Mouse (Mus musculus) liver, embryonic 15.5 days (tissue): ENCODE measurements around the gene Cpsf3. TPM values are rescaled to one million over a fixed set of nuclear protein-coding genes. Genes with fewer than 3 reads are reported as not detected.

Experiments used
- ATAC-seq: fragments of 200-750 bp; cut with Nextera tagmentation; 2 replicates; pipeline ENCODE4 v1.8.0; 2017; ENCODE audit warnings: moderate number of reproducible peaks, mild to moderate bottlenecking, moderate library complexity; ENCODE audit not compliant: insufficient read depth
- H3K27ac ChIP-seq: fragments of 300-500 bp; sonication (generic); replicated peaks from 2 replicates; pipeline ENCODE4 v1.5.1; 2015; ENCODE audit warnings: mild to moderate bottlenecking, inconsistent platforms
- H3K27me3 ChIP-seq: fragments of 300-500 bp; sonication (generic); 2 replicates; pipeline ENCODE4 v1.6.1; 2015; ENCODE audit warnings: mild to moderate bottlenecking, inconsistent platforms
- H3K36me3 ChIP-seq: fragments of 300-500 bp; sonication (generic); replicated peaks from 2 replicates; pipeline ENCODE4 v1.6.1; 2015; ENCODE audit warnings: moderate library complexity, mild to moderate bottlenecking, inconsistent platforms
- H3K4me1 ChIP-seq: fragments of 300-500 bp; sonication (generic); replicated peaks from 2 replicates; pipeline ENCODE4 v1.6.1; 2015; ENCODE audit warnings: inconsistent platforms
- H3K4me2 ChIP-seq: fragments of 300-500 bp; sonication (generic); 2 replicates; pipeline ENCODE4 v1.6.1; 2015; ENCODE audit warnings: moderate library complexity, mild to moderate bottlenecking, inconsistent platforms
- H3K4me3 ChIP-seq: fragments of 300-500 bp; sonication (generic); replicated peaks from 2 replicates; pipeline ENCODE4 v1.5.1; 2015; ENCODE audit warnings: mild to moderate bottlenecking, inconsistent platforms
- H3K9ac ChIP-seq: fragments of 300-500 bp; sonication (generic); 2 replicates; pipeline ENCODE4 v1.6.1; 2015; ENCODE audit warnings: moderate library complexity, mild to moderate bottlenecking, inconsistent platforms
- H3K9me3 ChIP-seq: fragments of 300-500 bp; sonication (generic); replicated peaks from 2 replicates; pipeline ENCODE4 v1.6.1; 2016; ENCODE audit warnings: inconsistent platforms
- WGBS: fragments of 180-500 bp; shearing (Covaris S2); methylation state at CpG from one replicate; pipeline ENCODE4 v1.1.7; 2015; ENCODE audit warnings: mixed read lengths; ENCODE audit not compliant: insufficient replicate concordance; 5-methylcytosine and 5-hydroxymethylcytosine counted together
- polyA plus RNA-seq: library from polyadenylated mRNA; unstranded; fragments of >200 nt; fragmentation: Nextera tagmentation; extraction: Ambion mirVana; gene quantifications from 2 replicates; pipeline ENCODE4 v1.2.1, GENCODE M21; 2015

Cpsf3 gene
- polyA plus RNA-seq, 1 experiment from 2014 or later, result 40.5 TPM

DNA sequence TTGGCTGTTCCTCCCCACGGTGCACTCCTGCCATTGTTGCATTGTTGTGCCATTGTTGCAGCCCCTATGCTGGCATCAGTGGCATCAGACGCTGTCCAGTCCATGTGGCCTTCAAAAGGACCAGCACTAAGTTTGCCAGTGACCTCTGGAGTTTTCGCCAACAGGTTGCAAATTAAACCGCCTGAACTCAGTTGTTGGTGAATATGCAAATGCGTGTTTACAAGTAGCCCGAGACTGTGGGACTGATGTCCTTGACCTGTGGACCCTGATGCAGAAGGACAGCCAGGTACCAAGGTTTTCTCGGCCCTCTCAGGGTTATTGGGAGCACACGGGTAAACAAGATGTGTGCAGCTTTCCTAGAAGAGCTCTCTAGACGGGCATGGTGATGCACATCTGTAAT, 36.0 kb downstream of the Cpsf3 start:
- no peak for ATAC-seq
- Histone ChIP-seq H3K4me1 (peaks cover 25% of the 10 kb centered on the region), H3K9ac (no peak overlapping the region), H3K27ac (no peak overlapping the region), H3K27me3 (no peaks in the 10 kb centered on the region), H3K4me2 (no peak overlapping the region), H3K9me3 (no peaks in the 10 kb centered on the region), H3K4me3 (no peak overlapping the region), H3K36me3 (peaks cover 41% of the 10 kb centered on the region)
- WGBS, result 62% methylated on average over 9 of the region's 9 CpGs

DNA sequence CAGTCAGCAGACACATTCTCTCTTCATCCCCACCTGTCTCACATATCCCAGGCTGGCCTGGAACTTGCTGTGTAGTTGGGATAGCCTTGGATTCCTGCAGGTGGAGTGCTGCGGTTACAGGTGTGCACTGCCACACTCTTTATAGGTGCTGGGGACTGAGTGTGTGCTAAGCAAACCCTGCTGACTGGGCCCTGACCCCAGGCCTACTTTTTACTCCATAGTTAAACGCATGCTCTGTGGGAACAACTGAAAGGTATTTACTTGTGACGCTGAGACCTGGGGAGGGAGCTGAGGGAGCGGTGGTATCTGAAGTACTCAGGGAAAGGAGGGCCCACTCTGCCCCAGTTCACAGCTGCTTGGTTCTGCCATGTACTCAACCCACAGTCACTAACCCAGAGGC, 37.1 kb downstream of the Cpsf3 start:
- Histone ChIP-seq H3K27me3 (no peaks in the 10 kb centered on the region), H3K27ac (no peak overlapping the region), H3K4me2 (no peak overlapping the region), H3K4me3 (no peak overlapping the region), H3K4me1 (peaks cover 19% of the 10 kb centered on the region), H3K9me3 (no peaks in the 10 kb centered on the region), H3K36me3 (peaks cover 52% of the 10 kb centered on the region), H3K9ac (no peak overlapping the region)
- 81% methylated on average over 4 of the region's 4 CpGs for WGBS
- no peak for ATAC-seq

DNA sequence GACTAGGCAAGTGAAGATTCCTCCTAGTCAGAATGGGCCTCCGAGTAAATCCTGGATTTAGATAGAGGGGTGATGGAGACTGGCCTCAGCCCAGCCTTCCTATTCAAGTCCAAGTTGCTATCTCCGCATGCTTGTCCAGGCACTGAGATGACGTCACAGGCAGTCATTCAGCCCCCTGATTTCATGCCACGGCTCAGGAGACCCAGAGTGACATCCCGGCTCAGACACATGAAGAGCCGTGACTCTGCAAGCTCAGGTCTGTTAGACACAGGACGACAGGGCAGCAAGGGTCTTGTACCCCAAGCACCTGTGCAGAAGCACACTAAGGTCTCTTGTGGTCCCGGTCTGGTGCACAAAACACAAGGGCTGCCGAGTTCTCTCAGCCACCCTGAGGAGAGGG, 37.7 kb downstream of the Cpsf3 start:
- no peak overlapping the region for H3K4me3 ChIP-seq
- H3K27ac ChIP-seq, result no peak overlapping the region
- 86% methylated on average over 9 of the region's 9 CpGs for WGBS
- H3K36me3 ChIP-seq, result peaks cover 58% of the 10 kb centered on the region
- ATAC-seq, result no peak
- no peak overlapping the region for H3K9ac ChIP-seq
- H3K27me3 ChIP-seq, result no peaks in the 10 kb centered on the region
- H3K4me2 ChIP-seq, result no peak overlapping the region
- H3K9me3 ChIP-seq, result no peaks in the 10 kb centered on the region
- H3K4me1 ChIP-seq, result peaks cover 14% of the 10 kb centered on the region

DNA sequence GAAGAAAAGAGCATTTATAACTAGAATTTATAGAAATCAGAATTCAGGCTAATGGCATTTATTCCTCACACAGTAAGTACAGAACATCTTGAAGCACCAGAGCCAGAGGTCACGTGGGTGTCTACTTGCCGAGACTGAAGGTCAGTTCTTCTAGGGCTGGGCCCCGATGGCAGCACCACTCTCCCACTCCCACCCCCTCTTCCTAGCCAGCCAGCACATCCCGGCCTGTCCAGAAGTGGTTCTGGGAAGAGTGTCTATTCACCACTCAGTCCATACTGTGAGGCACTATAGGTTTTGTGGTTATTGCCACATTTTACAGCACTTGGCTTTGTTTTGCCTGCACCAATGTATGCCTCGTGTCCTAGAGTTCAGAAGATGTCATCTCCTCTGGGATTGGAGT, 38.9 kb downstream of the Cpsf3 start:
- ATAC-seq, result no peak
- H3K36me3 ChIP-seq, result peaks cover 70% of the 10 kb centered on the region
- no peak overlapping the region for H3K27ac ChIP-seq
- H3K9me3 ChIP-seq, result no peaks in the 10 kb centered on the region
- H3K9ac ChIP-seq, result no peak overlapping the region
- H3K4me2 ChIP-seq, result no peak overlapping the region
- no peaks in the 10 kb centered on the region for H3K27me3 ChIP-seq
- peaks cover 11% of the 10 kb centered on the region; the same call in 1 of the 2 replicates for H3K4me1 ChIP-seq
- no peak overlapping the region for H3K4me3 ChIP-seq
- 71% methylated on average over 5 of the region's 5 CpGs for WGBS

DNA sequence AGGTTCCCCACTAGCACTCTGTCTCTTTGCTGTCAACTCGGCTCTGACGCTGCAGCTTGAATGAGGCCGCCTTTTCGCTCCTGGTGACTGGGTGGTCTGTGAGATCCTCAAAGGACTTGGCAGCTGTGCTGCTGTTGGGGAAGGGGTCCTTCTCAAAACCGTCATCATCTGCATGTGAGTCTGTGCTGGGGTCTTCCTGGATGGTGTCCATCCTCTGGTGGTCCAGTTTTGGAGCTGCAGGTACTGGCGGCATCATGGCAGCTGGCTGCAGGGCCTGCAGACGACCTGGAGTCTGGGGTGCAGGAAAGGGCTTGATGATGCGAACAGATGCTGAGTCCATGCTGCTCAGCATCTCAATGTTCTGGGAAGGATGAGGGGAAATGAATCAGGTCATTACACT, 40.1 kb downstream of the Cpsf3 start:
- peaks cover 8% of the 10 kb centered on the region; the same call in 1 of the 2 replicates for H3K4me1 ChIP-seq
- H3K27ac ChIP-seq, result no peak overlapping the region
- peaks cover 81% of the 10 kb centered on the region for H3K36me3 ChIP-seq
- H3K4me2 ChIP-seq, result no peak overlapping the region
- 82% methylated on average over 8 of the region's 8 CpGs for WGBS
- H3K9me3 ChIP-seq, result no peaks in the 10 kb centered on the region
- H3K9ac ChIP-seq, result no peak overlapping the region
- H3K27me3 ChIP-seq, result no peaks in the 10 kb centered on the region
- no peak for ATAC-seq
- no peak overlapping the region for H3K4me3 ChIP-seq

DNA sequence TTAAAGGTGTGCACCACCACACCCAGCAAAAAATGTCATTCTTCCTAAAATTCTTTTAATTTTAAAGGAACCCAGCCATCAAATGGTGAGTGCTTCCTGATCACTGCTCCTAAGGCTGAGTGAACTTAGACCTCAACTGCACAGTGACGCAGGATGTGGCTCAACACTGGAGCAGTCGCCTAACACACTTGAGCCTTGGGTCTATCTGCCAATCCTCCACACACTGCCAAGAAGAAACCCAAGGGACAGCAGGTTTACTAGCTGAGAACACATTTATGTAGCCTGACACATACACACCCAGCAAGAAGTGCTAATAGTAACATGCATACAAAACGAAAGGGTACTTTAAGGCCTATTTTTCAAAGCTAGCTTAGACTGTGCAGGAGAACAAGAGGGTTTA, 41.1 kb downstream of the Cpsf3 start:
- Histone ChIP-seq H3K36me3 (peaks cover 91% of the 10 kb centered on the region), H3K27ac (no peak overlapping the region), H3K9ac (no peak overlapping the region), H3K9me3 (no peaks in the 10 kb centered on the region), H3K4me2 (no peak overlapping the region), H3K27me3 (no peaks in the 10 kb centered on the region), H3K4me3 (no peak overlapping the region), H3K4me1 (no peaks in the 10 kb centered on the region)
- ATAC-seq, result no peak
- WGBS, result 83% methylated on average over 3 of the region's 3 CpGs

DNA sequence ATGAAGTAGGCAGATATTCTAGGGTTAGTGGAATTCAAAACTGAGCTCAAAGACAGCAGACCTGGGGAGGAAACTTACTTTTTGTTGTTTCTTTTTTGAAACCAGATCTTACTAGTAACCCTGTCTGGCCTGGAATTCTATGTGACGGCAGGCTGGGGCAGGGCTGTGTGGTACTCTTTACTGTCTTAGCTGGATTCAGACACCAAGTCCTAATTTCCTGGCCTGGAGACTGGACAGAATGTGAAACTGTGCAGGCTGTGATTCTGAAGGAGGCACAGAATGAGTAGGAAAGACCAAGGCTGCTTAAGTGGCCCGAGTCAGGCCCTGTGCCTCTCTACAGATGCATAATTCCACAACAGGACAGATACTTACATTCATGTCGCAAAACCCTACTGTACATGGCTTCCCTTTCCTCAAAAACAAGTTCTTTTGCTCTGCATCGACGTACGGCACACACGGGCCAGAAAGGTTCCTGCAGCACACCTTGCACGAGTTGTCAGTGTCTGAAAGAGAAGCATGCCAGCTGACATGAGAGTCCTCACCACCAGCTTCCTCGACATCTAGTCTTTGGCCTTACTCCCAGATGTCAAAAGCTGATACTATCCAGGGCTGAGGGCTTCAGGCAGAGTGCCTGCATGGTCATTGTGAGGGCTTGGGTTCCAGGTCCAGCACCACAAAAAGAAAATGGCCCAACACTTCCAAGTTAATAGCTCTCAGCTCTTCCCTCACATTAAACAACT, 44.6 kb downstream of the Cpsf3 start:
- Histone ChIP-seq H3K9ac (no peak overlapping the region), H3K4me1 (no peaks in the 10 kb centered on the region), H3K4me2 (no peak overlapping the region), H3K9me3 (no peaks in the 10 kb centered on the region), H3K36me3 (peaks cover 90% of the 10 kb centered on the region), H3K27me3 (no peaks in the 10 kb centered on the region), H3K27ac (no peak overlapping the region), H3K4me3 (no peak overlapping the region)
- ATAC-seq, result no peak
- 82% methylated on average over 9 of the region's 9 CpGs for WGBS

DNA sequence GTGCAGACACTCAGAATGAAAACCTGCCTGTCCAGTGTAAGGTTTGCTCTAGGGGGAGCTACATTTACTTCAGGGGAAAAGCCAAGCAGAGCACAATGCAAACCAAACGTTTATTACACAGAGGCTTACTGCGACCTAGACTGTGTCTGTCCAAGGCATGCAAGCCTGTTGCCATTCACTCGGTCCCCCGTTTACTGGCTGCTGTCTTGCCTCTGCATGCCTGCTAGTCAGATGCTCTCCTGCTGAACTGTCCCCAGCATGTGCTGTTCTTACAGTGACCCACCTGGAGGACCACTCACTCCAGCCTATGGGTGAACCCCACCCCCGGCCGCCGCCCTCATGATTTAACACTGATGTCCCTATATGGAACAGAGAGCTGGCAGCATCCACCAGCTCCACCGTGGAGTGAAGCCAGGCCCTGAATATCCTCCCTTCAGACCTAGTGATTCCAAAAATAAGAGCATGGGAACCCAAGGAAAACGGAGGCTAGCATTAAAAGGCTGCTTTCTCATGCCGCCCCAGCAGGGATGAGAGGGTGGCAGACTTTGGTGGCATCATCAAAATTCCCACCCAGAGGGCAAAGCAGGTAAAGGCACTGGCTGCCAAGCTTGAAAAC, 45.9 kb downstream of the Cpsf3 start:
- no peak overlapping the region for H3K27ac ChIP-seq
- 82% methylated on average over 10 of the region's 10 CpGs for WGBS
- peaks cover 89% of the 10 kb centered on the region for H3K36me3 ChIP-seq

DNA sequence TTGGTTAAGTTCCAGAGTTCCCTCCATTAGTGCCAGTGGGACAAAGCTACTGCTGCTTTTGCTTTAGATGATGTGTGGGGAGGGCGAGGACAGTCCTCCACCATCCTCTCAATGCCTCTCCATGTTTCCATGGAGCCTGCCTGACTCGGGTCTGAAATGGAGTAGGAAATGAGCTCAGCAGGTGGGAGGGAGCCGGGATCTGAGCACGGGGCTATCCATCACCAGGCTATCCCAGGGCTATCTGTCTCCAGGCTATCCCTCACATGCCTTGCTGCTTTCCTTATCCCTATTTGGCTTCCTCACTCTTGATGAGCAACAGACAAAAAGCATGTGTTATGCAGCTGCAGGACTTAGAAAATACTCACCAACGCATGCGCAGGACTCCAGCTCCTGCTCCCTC, 46.5 kb downstream of the Cpsf3 start:
- ATAC-seq, result no peak
- H3K4me2 ChIP-seq, result no peak overlapping the region

More for the DNA sequence above, 45.9 kb downstream of the Cpsf3 start:
- Histone ChIP-seq H3K9ac (no peak overlapping the region), H3K4me2 (no peak overlapping the region), H3K9me3 (no peaks in the 10 kb centered on the region), H3K4me1 (no peaks in the 10 kb centered on the region), H3K27me3 (no peaks in the 10 kb centered on the region), H3K4me3 (no peak overlapping the region)
- no peak for ATAC-seq

DNA sequence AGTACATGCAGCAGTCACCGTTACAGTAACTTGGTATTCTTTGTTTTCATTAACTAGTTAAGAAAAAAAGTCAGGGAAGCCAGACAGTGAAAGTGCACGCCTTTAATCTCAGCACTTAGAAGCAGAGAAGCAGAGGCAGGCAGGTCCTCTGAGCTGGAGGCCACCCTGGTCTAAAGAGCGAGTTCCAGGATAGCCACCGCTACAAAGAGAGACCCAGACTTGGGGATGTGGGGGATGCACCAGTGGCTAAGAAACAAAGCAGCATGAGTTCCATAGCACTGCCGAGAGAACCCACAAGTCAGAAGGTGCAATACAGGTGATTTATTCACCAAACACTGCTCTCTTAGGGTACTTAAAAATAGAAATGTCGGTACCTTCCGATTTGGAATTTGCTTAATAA, 47.8 kb downstream of the Cpsf3 start:
- no peak overlapping the region for H3K4me3 ChIP-seq
- no peaks in the 10 kb centered on the region for H3K9me3 ChIP-seq
- H3K4me2 ChIP-seq, result no peak overlapping the region
- H3K36me3 ChIP-seq, result peaks cover 82% of the 10 kb centered on the region
- H3K27ac ChIP-seq, result no peak overlapping the region
- no peaks in the 10 kb centered on the region for H3K27me3 ChIP-seq
- 84% methylated on average over 7 of the region's 7 CpGs for WGBS
- H3K9ac ChIP-seq, result no peak overlapping the region
- H3K4me1 ChIP-seq, result no peaks in the 10 kb centered on the region
- ATAC-seq, result no peak

More for the DNA sequence above, 46.5 kb downstream of the Cpsf3 start:
- H3K4me1 ChIP-seq, result no peaks in the 10 kb centered on the region
- no peaks in the 10 kb centered on the region for H3K9me3 ChIP-seq
- no peaks in the 10 kb centered on the region for H3K27me3 ChIP-seq
- H3K9ac ChIP-seq, result no peak overlapping the region
- 76% methylated on average over 6 of the region's 6 CpGs for WGBS
- H3K36me3 ChIP-seq, result peaks cover 87% of the 10 kb centered on the region
- no peak overlapping the region for H3K4me3 ChIP-seq
- no peak overlapping the region for H3K27ac ChIP-seq

DNA sequence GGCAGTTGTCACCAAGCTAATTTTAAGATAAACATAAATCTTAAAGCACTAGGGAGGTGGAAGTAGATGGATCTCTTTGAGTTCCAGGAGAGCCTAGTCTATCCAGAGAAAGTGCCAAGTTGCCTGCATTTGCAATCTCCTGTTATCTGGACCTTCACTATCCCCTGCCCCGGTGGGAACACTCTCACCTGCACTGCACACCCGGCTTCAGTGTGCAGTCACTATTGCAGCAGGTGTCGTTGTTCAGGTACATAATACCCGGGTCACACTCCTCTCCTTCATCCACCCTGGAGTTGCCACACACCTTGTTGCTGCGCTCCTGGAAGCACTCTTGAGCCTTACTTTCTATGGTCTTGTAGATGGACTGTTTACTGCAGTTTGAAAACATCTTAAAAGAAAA, 48.6 kb downstream of the Cpsf3 start:
- no peaks in the 10 kb centered on the region for H3K9me3 ChIP-seq
- H3K9ac ChIP-seq, result no peak overlapping the region
- no peak overlapping the region for H3K27ac ChIP-seq
- peaks cover 79% of the 10 kb centered on the region for H3K36me3 ChIP-seq
- ATAC-seq, result no peak
- no peak overlapping the region for H3K4me3 ChIP-seq
- no peaks in the 10 kb centered on the region for H3K4me1 ChIP-seq
- WGBS, result 70% methylated on average over 5 of the region's 5 CpGs
- no peaks in the 10 kb centered on the region for H3K27me3 ChIP-seq
- H3K4me2 ChIP-seq, result no peak overlapping the region
